Mouse (Mus musculus) hindbrain, postnatal 0 days (tissue): ENCODE measurements around the gene Ak1. TPM values are rescaled to one million over a fixed set of nuclear protein-coding genes. Genes with fewer than 3 reads are reported as not detected.

ENCODE experiments used
- ATAC-seq: fragments of 200-750 bp; cut with Nextera tagmentation; 2 replicates; pipeline ENCODE4 v1.8.0; 2017; ENCODE audit warnings: mild to moderate bottlenecking, moderate TSS enrichment, moderate library complexity
- DNase-seq: peaks from one replicate; pipeline ENCODE4 v3.0.0-alpha.2; 2015; ENCODE audit warnings: low spot score
- H3K27ac ChIP-seq: fragments of 300-500 bp; sonication (generic); 2 replicates; pipeline ENCODE4 v1.5.1; 2014; ENCODE audit warnings: mild to moderate bottlenecking
- H3K27me3 ChIP-seq: fragments of 300-500 bp; sonication (generic); 2 replicates; pipeline ENCODE4 v1.6.1; 2014; ENCODE audit warnings: low read length, mixed read lengths; ENCODE audit not compliant: insufficient read depth
- H3K36me3 ChIP-seq: fragments of 300-500 bp; sonication (generic); 2 replicates; pipeline ENCODE4 v1.6.1; 2014; ENCODE audit warnings: low read length, mixed read lengths; ENCODE audit not compliant: insufficient read depth
- H3K4me1 ChIP-seq: fragments of 300-500 bp; sonication (generic); 2 replicates; pipeline ENCODE4 v1.6.1; 2014; ENCODE audit warnings: antibody characterized with exemption, low read length, mixed read lengths; ENCODE audit not compliant: insufficient read depth
- H3K4me2 ChIP-seq: fragments of 300-500 bp; sonication (generic); 2 replicates; pipeline ENCODE4 v1.6.1; 2014; ENCODE audit warnings: low read depth, mild to moderate bottlenecking, low read length, moderate library complexity, mixed read lengths
- H3K4me3 ChIP-seq: fragments of 300-500 bp; sonication (generic); 2 replicates; pipeline ENCODE4 v1.5.1; 2014; ENCODE audit warnings: low read length
- H3K9ac ChIP-seq: fragments of 300-500 bp; sonication (generic); replicated peaks from 2 replicates; pipeline ENCODE4 v1.6.1; 2014; ENCODE audit warnings: mild to moderate bottlenecking, low read length, moderate library complexity, mixed read lengths
- H3K9me3 ChIP-seq: fragments of 300-500 bp; sonication (generic); 2 replicates; pipeline ENCODE4 v1.6.1; 2016; ENCODE audit warnings: low read length, mixed read lengths
- CTCF ChIP-seq: IDR thresholded peaks from 2 replicates; pipeline ENCODE4 v1.5.1; 2016; ENCODE audit warnings: antibody characterized with exemption, control low read depth, low read depth
- WGBS: fragments of 180-500 bp; shearing (Covaris S2); extraction: QIAGEN DNeasy Blood & Tissue Kit; methylation state at CpG from one replicate; pipeline ENCODE4 v1.1.7; 2014; 5-methylcytosine and 5-hydroxymethylcytosine counted together
- polyA plus RNA-seq: library from polyadenylated mRNA; unstranded; fragments of >200 nt; fragmentation: Nextera tagmentation; extraction: Ambion mirVana; gene quantifications from 2 replicates; pipeline ENCODE4 v1.2.1, GENCODE M21; 2015
- total RNA-seq: library from RNA; depleted of rRNA; stranded (reverse); fragments of >200 nt; gene quantifications from 2 replicates; pipeline ENCODE4 v1.2.3, GENCODE M21; 2014

Ak1 gene
- total and polyA plus RNA-seq, 2 experiments from 2014 or later, result 92.2 to 106 TPM

GRCm38 (mm10) chr2:32607262-32607947 is 14.2 kb upstream of the Ak1 start:
- H3K9me3 ChIP-seq, result no peaks in the 10 kb centered on the region
- H3K36me3 ChIP-seq, result peaks cover 3% of the 10 kb centered on the region; the same call in 1 of the 2 replicates
- DNase-seq (peak; percentile 58), ATAC-seq (peak; percentile 25)
- H3K4me1 ChIP-seq, result peaks cover 5% of the 10 kb centered on the region; the same call in 1 of the 2 replicates
- 6% methylated on average over 34 of the region's 34 CpGs for WGBS
- peak overlapping the region; percentile 61 for H3K4me3 ChIP-seq
- H3K4me2 ChIP-seq, result peak overlapping the region; percentile 64
- H3K27ac ChIP-seq, result no peak overlapping the region
- no peaks in the 10 kb centered on the region for H3K27me3 ChIP-seq
- no peak for TF ChIP-seq CTCF
- H3K9ac ChIP-seq, result peak overlapping the region; percentile 66

DNA sequence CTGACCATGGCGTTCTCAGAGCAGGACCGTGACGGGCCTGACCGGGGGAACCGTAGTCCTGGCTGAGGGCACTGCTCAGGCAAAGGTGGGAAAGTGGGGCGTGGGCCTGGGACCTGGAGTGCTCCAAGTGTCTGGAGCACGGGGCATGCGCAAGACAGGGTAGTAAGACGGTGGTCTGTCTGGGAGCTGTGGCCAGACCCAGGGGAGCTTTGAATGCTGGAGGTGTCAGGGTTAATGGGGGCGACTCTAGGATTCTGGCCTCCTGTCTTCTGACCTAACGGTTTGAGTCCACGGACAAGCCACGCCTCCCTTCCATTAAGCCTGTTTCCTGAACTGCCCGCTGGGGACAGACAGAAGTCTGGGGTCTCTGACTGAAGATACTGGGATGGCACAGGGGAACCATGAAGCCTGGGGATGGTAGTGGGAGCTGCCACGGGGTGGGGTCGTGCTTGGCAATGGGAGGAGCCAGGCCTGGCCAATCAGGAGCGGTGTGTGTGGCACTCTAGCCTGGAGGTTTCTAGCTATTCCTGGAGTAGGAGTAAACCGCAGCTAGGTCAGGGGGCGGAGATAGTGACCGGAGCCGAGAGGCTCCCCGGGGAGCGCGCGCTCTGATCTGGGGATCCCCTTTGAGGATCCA is 13.3 kb upstream of the Ak1 start:
- Histone ChIP-seq H3K36me3 (peaks cover 3% of the 10 kb centered on the region; the same call in 1 of the 2 replicates), H3K27me3 (no peaks in the 10 kb centered on the region), H3K4me3 (peak overlapping the region; percentile 61), H3K9me3 (no peaks in the 10 kb centered on the region), H3K4me1 (0 out of 2 replicates have a peak, but pooled peaks cover 5% of the 10 kb centered on the region), H3K4me2 (peak overlapping the region; percentile 64), H3K9ac (no peak overlapping the region), H3K27ac (no peak overlapping the region)
- ATAC-seq (peak; percentile 62), DNase-seq (peak; percentile 59)
- 13% methylated on average over 25 of the region's 25 CpGs for WGBS
- peak; percentile 26 for TF ChIP-seq CTCF

DNA sequence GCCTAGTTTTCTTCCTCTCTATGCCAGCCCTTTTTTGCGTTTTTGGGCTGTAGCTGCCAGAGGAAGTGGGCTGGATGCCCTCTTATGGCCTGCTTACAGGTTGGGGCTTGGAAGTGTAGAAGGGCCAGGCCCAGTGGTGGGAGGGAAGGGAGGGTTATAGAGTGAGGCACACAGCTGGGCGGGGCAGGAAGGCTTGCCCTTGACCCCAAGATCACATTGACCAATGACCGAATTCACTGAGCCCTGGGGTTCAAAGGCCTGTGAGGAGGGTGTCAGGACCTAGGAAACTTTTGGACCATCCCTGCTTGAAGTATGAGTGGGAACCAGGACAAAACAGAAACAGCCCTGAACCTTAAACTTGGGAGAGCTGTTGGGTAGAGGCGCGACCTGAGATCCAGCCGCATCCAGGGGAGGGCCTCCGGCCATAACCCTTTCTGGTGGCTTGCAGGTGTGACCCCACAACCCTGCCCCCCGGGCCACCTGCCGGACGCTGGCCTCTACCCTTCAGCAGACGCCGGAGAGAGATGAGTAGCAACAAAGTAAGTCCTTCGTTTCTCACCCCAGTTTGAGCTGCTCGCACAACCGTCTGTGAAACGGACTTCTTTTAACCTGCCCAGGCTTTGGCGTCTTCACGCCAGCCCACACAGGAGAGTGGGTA is 12.7 kb upstream of the Ak1 start:
- ATAC-seq (no peak), DNase-seq (no peak)
- no peaks in the 10 kb centered on the region for H3K27me3 ChIP-seq
- TF ChIP-seq CTCF, result no peak
- H3K4me3 ChIP-seq, result peak overlapping the region; percentile 61
- H3K9ac ChIP-seq, result no peak overlapping the region
- 47% methylated on average over 18 of the region's 18 CpGs for WGBS
- H3K4me1 ChIP-seq, result 0 out of 2 replicates have a peak, but pooled peaks cover 5% of the 10 kb centered on the region
- H3K4me2 ChIP-seq, result peak overlapping the region; percentile 64
- no peak overlapping the region for H3K27ac ChIP-seq
- H3K36me3 ChIP-seq, result peaks cover 3% of the 10 kb centered on the region; the same call in 1 of the 2 replicates
- no peaks in the 10 kb centered on the region for H3K9me3 ChIP-seq

GRCm38 (mm10) chr2:32610610-32611229 is 10.8 kb upstream of the Ak1 start:
- peaks cover 10% of the 10 kb centered on the region; the same call in 1 of the 2 replicates for H3K36me3 ChIP-seq
- no peaks in the 10 kb centered on the region for H3K27me3 ChIP-seq
- ATAC-seq (no peak), DNase-seq (peak; percentile 57)
- WGBS, result 17% methylated on average over 23 of the region's 23 CpGs
- 0 out of 2 replicates have a peak, but pooled peaks cover 5% of the 10 kb centered on the region for H3K4me1 ChIP-seq
- no peak overlapping the region for H3K27ac ChIP-seq
- peak overlapping the region; percentile 54 for H3K4me2 ChIP-seq
- peak overlapping the region; percentile 27 for H3K4me3 ChIP-seq
- H3K9me3 ChIP-seq, result no peaks in the 10 kb centered on the region
- peak overlapping the region; percentile 43 for H3K9ac ChIP-seq
- TF ChIP-seq CTCF, result peak; percentile 54

GRCm38 (mm10) chr2:32612274-32612673 is 9.3 kb upstream of the Ak1 start:
- no peak overlapping the region for H3K4me2 ChIP-seq
- H3K4me3 ChIP-seq, result no peak overlapping the region
- no peaks in the 10 kb centered on the region for H3K27me3 ChIP-seq
- H3K4me1 ChIP-seq, result 0 out of 2 replicates have a peak, but pooled peaks cover 5% of the 10 kb centered on the region
- H3K9ac ChIP-seq, result no peak overlapping the region
- no peak overlapping the region for H3K27ac ChIP-seq
- WGBS, result 71% methylated on average over 26 of the region's 26 CpGs
- peaks cover 10% of the 10 kb centered on the region; the same call in 1 of the 2 replicates for H3K36me3 ChIP-seq
- TF ChIP-seq CTCF, result no peak
- DNase-seq (no peak), ATAC-seq (no peak)
- no peaks in the 10 kb centered on the region for H3K9me3 ChIP-seq

DNA sequence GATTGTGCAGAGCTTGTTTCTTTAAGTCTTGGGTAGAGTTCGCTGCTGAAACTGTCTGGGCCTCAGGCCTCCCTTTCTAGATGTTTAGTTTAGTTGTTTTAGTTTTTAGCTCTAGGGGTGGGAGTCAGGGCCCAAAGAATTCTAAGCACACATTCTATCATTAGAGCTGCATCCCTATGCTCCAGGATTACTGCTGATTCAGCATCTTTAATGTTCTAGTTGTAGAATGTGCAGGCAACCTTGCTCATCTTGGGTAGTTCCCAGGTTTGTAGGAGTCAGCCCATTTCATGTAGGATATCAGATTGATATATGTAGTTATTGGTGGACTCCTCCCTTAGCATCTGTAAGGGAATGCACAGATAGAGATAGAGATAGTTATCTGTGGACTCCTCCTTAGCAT is 4.4 kb upstream of the Ak1 start:
- Histone ChIP-seq H3K27me3 (no peaks in the 10 kb centered on the region), H3K36me3 (peaks cover 10% of the 10 kb centered on the region; the same call in 1 of the 2 replicates), H3K4me1 (0 out of 2 replicates have a peak, but pooled peaks cover 6% of the 10 kb centered on the region), H3K27ac (no peak overlapping the region), H3K4me2 (no peak overlapping the region), H3K9me3 (no peaks in the 10 kb centered on the region), H3K9ac (no peak overlapping the region), H3K4me3 (no peak overlapping the region)
- no peak for ATAC-seq
- DNase-seq, result no peak
- WGBS, result 97% methylated on average over 1 of the region's 1 CpGs
- no peak for TF ChIP-seq CTCF
